Mouse (Mus musculus) MEL (cell line): ENCODE measurements around the gene Disp1.

Experiments used
- BHLHE40 ChIP-seq: IDR thresholded peaks from 2 replicates; pipeline ENCODE4 v1.6.1; 2012; ENCODE audit warnings: low read depth, mild to moderate bottlenecking, inconsistent platforms, low read length, improper control_type of control experiment, borderline replicate concordance
- CTCF ChIP-seq, 3 experiments: IDR thresholded peaks in 2 of 3; conservative IDR thresholded peaks in 1 of 3; 2 replicates each; pipeline ENCODE4 v1.5.1; 2011 to 2012; ENCODE audit warnings: low read length in 3 of 3, low read depth in 2 of 3, mild to moderate bottlenecking in 2 of 3, improper control_type of control experiment in 1 of 3, inconsistent platforms in 1 of 3, mixed read lengths in 1 of 3, moderate library complexity in 1 of 3; ENCODE audit not compliant: control insufficient read depth in 1 of 3, insufficient read depth in 1 of 3, poor library complexity in 1 of 3, severe bottlenecking in 1 of 3
- ELF1 ChIP-seq: IDR thresholded peaks from 2 replicates; pipeline ENCODE4 v1.6.1; 2014; ENCODE audit warnings: low read depth, mild to moderate bottlenecking, inconsistent platforms, low read length, improper control_type of control experiment, moderate library complexity
- EP300 ChIP-seq, 2 experiments: IDR thresholded peaks; 2 replicates each; pipeline ENCODE4 v1.6.1; 2011; ENCODE audit warnings: improper control_type of control experiment in 2 of 2, low read length in 2 of 2, low read depth in 1 of 2, mild to moderate bottlenecking in 1 of 2
- ETS1 ChIP-seq: IDR thresholded peaks from 2 replicates; pipeline ENCODE4 v1.6.1; 2012; ENCODE audit warnings: low read depth, mild to moderate bottlenecking, inconsistent platforms, low read length, improper control_type of control experiment, moderate library complexity
- GABPA ChIP-seq: IDR thresholded peaks from 2 replicates; pipeline ENCODE4 v1.6.1; 2012; ENCODE audit warnings: low read depth, mild to moderate bottlenecking, inconsistent platforms, low read length, improper control_type of control experiment, moderate library complexity
- GATA1 ChIP-seq: IDR thresholded peaks from 2 replicates; pipeline ENCODE4 v1.6.1; 2011; ENCODE audit warnings: low read depth, low read length, improper control_type of control experiment
- MAZ ChIP-seq: IDR thresholded peaks from 2 replicates; pipeline ENCODE4 v1.6.1; 2012; ENCODE audit warnings: low read depth, mild to moderate bottlenecking, inconsistent platforms, low read length, improper control_type of control experiment
- NRF1 ChIP-seq: IDR thresholded peaks from 2 replicates; pipeline ENCODE4 v1.6.1; 2014; ENCODE audit warnings: low read depth, mild to moderate bottlenecking, inconsistent platforms, low read length, improper control_type of control experiment, moderate library complexity; ENCODE audit not compliant: poor library complexity, insufficient read depth, severe bottlenecking
- POLR2A ChIP-seq, 2 experiments: IDR thresholded peaks; 2 replicates each; pipeline ENCODE4 v1.6.1; 2011 to 2012; ENCODE audit warnings: low read length in 2 of 2, mild to moderate bottlenecking in 2 of 2, control low read depth in 1 of 2, improper control_type of control experiment in 1 of 2, low read depth in 1 of 2, moderate library complexity in 1 of 2; ENCODE audit not compliant: control insufficient read depth in 1 of 2, insufficient read depth in 1 of 2, poor library complexity in 1 of 2
- POLR2AphosphoS2 ChIP-seq: IDR thresholded peaks from 2 replicates; pipeline ENCODE4 v1.6.1; 2011; ENCODE audit warnings: low read length, improper control_type of control experiment
- TAL1 ChIP-seq: IDR thresholded peaks from 2 replicates; pipeline ENCODE4 v1.6.1; 2012; ENCODE audit warnings: mild to moderate bottlenecking, inconsistent platforms, low read length, moderate library complexity, mixed read lengths
- ZC3H11A ChIP-seq: IDR thresholded peaks from 2 replicates; pipeline ENCODE4 v1.6.1; 2012; ENCODE audit warnings: low read depth, mild to moderate bottlenecking, inconsistent platforms, low read length, improper control_type of control experiment
- ZMIZ1 ChIP-seq: IDR thresholded peaks from 2 replicates; pipeline ENCODE4 v1.6.1; 2012; ENCODE audit warnings: low read depth, mild to moderate bottlenecking, inconsistent platforms, low read length, improper control_type of control experiment, moderate library complexity

DNA sequence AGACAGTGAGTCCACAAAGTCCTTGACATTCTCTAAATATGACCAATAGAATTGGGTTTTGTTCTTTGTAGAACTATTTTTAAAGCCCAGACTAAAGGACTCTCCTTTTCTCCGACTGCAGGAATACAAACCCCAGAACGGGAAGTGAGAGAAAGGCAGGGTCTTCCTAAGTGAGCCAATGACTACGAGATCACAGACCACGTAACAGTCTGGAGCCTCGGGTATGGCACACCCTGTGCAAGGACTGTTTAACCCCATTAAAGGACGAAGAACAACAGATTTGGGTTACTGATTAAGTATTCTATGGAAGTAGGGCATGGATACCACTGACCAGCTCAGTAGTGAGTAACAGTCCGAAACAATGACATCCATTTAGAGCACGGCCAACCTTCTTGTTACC, 46.1 kb downstream of the Disp1 start:
- TF ChIP-seq POLR2A (IDR thresholded peaks at IDR 0.05; ENCODE audit: control insufficient read depth in 1 of 2, insufficient read depth in 1 of 2, low read depth in 1 of 2, low read length in 2 of 2, poor library complexity in 1 of 2) (no peak), CTCF (IDR thresholded peaks at IDR 0.05 in 2 of 3, conservative IDR thresholded peaks at IDR 0.05 in 1 of 3; ENCODE audit: control insufficient read depth in 1 of 3, insufficient read depth in 1 of 3, low read depth in 2 of 3, low read length in 3 of 3, poor library complexity in 1 of 3, severe bottlenecking in 1 of 3) (no peak), TAL1 (no peak), MAZ (no peak), BHLHE40 (no peak), GATA1 (no peak), GABPA (no peak), ETS1 (no peak), EP300 (IDR thresholded peaks at IDR 0.05; ENCODE audit: low read depth in 1 of 2, low read length in 2 of 2) (no peak), ZC3H11A (no peak), POLR2AphosphoS2 (no peak), ELF1 (no peak), NRF1 (no peak), ZMIZ1 (no peak)
